ENCODE assay signal across 15 mouse cellular contexts in the genomic region with DNA sequence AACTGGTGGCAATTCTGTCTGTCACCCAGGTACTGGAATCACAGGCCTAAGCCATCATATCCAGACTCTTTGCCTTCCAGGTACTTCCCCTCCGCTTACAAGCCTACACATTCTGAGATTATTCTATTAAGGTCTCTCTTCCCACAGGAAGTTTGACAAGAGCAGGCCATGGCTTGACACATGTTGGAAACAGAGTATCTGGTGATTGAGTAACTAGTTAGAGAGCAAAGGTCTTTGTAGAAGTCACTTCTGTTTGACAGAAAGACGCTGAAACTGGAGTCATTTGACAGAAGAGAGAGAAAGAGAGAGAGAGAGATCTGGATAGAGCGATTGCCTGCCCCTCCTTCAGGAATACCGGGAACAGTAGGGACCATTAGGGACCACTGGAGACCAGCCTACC. TPM values are rescaled to one million over a fixed set of nuclear protein-coding genes. Genes with fewer than 3 reads are reported as not detected.
DNase-seq lines count a peak whose midpoint lies in the region; ATAC-seq and TF ChIP-seq lines count a peak whose summit lies in the region.
"Had no signal": no experiment of that assay in that cellular context is flagged by ENCODE, and none has a peak within 500 bp of the region (broad histone marks: within the 10 kb centered on the region; RNA-seq: fewer than 3 reads in every experiment).

No protein-coding gene starts in this region.

- H3K4me2 ChIP-seq in stomach, embryonic 15.5 days = no peak overlapping the region
- H3K4me2 ChIP-seq in stomach, postnatal 0 days (replicated peaks; ENCODE audit: low read depth) = no peak overlapping the region
- no peak overlapping the region for H3K4me2 ChIP-seq in intestine, embryonic 16.5 days (ENCODE audit: low read depth, low read length)
- H3K4me2 ChIP-seq in midbrain, postnatal 0 days (ENCODE audit: low read depth, low read length, poor library complexity, severe bottlenecking) = no peak overlapping the region
- H3K4me2 ChIP-seq: heart, embryonic 11.5 days; lung, embryonic 14.5 days had no signal

- intact Hi-C loops in gastrocnemius, adult 2 months (cut with DNase I) = no loop called here

- H3K27me3 ChIP-seq in stomach, embryonic 15.5 days (replicated peaks) = no peaks in the 10 kb centered on the region
- H3K27me3 ChIP-seq in stomach, postnatal 0 days (ENCODE audit: control insufficient read depth, insufficient read depth, low read length) = no peaks in the 10 kb centered on the region
- H3K27me3 ChIP-seq in intestine, embryonic 16.5 days (replicated peaks; ENCODE audit: control insufficient read depth, insufficient read depth, low read length) = no peaks in the 10 kb centered on the region
- H3K27me3 ChIP-seq in limb, embryonic 10.5 days (ENCODE audit: low read depth, poor library complexity, severe bottlenecking) = no peaks in the 10 kb centered on the region
- H3K27me3 ChIP-seq in midbrain, postnatal 0 days (ENCODE audit: insufficient read depth, low read length) = no peaks in the 10 kb centered on the region

- peak overlapping the region; percentile 44; the same call in 1 of the 2 replicates for H3K27ac ChIP-seq in stomach, embryonic 15.5 days
- no peak overlapping the region for H3K27ac ChIP-seq in stomach, postnatal 0 days (replicated peaks)
- peak overlapping the region; percentile 77 for H3K27ac ChIP-seq in intestine, embryonic 16.5 days (ENCODE audit: low read length)
- peak overlapping the region; percentile 63; the same call in 1 of the 2 replicates for H3K27ac ChIP-seq in limb, embryonic 10.5 days
- no peak overlapping the region for H3K27ac ChIP-seq in midbrain, postnatal 0 days (ENCODE audit: low read depth, low read length)
- H3K27ac ChIP-seq in gastrocnemius, adult 2 months = no peak overlapping the region

- 75% methylated on average over 4 of the region's 4 CpGs for WGBS in stomach, embryonic 15.5 days
- 70% methylated on average over 4 of the region's 4 CpGs for WGBS in stomach, postnatal 0 days
- WGBS in intestine, embryonic 16.5 days = 64% methylated on average over 4 of the region's 4 CpGs
- WGBS in limb, embryonic 10.5 days = 93% methylated on average over 4 of the region's 4 CpGs
- WGBS in midbrain, postnatal 0 days = 88% methylated on average over 4 of the region's 4 CpGs

- no peak for TF ChIP-seq CTCF in stomach, postnatal 0 days (IDR thresholded peaks at IDR 0.05; ENCODE audit: low read depth)
- TF ChIP-seq CTCF in midbrain, postnatal 0 days (IDR thresholded peaks at IDR 0.05) = no peak
- TF ChIP-seq CTCF in gastrocnemius, adult 2 months (IDR thresholded peaks at IDR 0.05) = no peak

- no peak overlapping the region for H3K4me3 ChIP-seq in stomach, embryonic 15.5 days (replicated peaks)
- H3K4me3 ChIP-seq in stomach, postnatal 0 days (ENCODE audit: low read depth, low read length) = no peak overlapping the region
- no peak overlapping the region for H3K4me3 ChIP-seq in intestine, embryonic 16.5 days (ENCODE audit: low read length)
- no peak overlapping the region for H3K4me3 ChIP-seq in limb, embryonic 10.5 days
- no peak overlapping the region for H3K4me3 ChIP-seq in midbrain, postnatal 0 days (ENCODE audit: low read depth, low read length)
- no peak overlapping the region for H3K4me3 ChIP-seq in gastrocnemius, adult 2 months

- H3K9ac ChIP-seq in stomach, embryonic 15.5 days = no peak overlapping the region
- H3K9ac ChIP-seq in stomach, postnatal 0 days (ENCODE audit: low read length) = no peak overlapping the region
- H3K9ac ChIP-seq in intestine, embryonic 16.5 days (ENCODE audit: low read depth, low read length) = no peak overlapping the region
- H3K9ac ChIP-seq in midbrain, postnatal 0 days (replicated peaks; ENCODE audit: low read length, poor library complexity, severe bottlenecking) = no peak overlapping the region
- H3K9ac ChIP-seq: lung, embryonic 14.5 days had no signal

- H3K36me3 ChIP-seq in stomach, embryonic 15.5 days = no peaks in the 10 kb centered on the region
- no peaks in the 10 kb centered on the region for H3K36me3 ChIP-seq in stomach, postnatal 0 days (ENCODE audit: control insufficient read depth, insufficient read depth, low read length)
- no peaks in the 10 kb centered on the region for H3K36me3 ChIP-seq in intestine, embryonic 16.5 days (ENCODE audit: control insufficient read depth, insufficient read depth, low read length)
- no peaks in the 10 kb centered on the region for H3K36me3 ChIP-seq in limb, embryonic 10.5 days
- no peaks in the 10 kb centered on the region for H3K36me3 ChIP-seq in midbrain, postnatal 0 days (ENCODE audit: insufficient read depth, low read length)

- ATAC-seq in stomach, embryonic 15.5 days (ENCODE audit: insufficient read depth, low FRiP score, low read depth) = no peak
- no peak for ATAC-seq in stomach, postnatal 0 days (ENCODE audit: low FRiP score, low TSS enrichment)
- ATAC-seq in intestine, embryonic 16.5 days = peak; percentile 82
- ATAC-seq in midbrain, postnatal 0 days (ENCODE audit: low FRiP score) = no peak

- H3K4me1 ChIP-seq in stomach, embryonic 15.5 days = no peaks in the 10 kb centered on the region
- H3K4me1 ChIP-seq in stomach, postnatal 0 days (replicated peaks; ENCODE audit: control insufficient read depth, insufficient read depth) = no peaks in the 10 kb centered on the region
- H3K4me1 ChIP-seq in intestine, embryonic 16.5 days (ENCODE audit: control insufficient read depth, insufficient read depth, low read length) = 0 out of 2 replicates have a peak, but pooled peaks cover 4% of the 10 kb centered on the region
- peaks cover 26% of the 10 kb centered on the region for H3K4me1 ChIP-seq in limb, embryonic 10.5 days
- no peaks in the 10 kb centered on the region for H3K4me1 ChIP-seq in midbrain, postnatal 0 days (ENCODE audit: insufficient read depth, low read length)

- no peaks in the 10 kb centered on the region for H3K9me3 ChIP-seq in stomach, embryonic 15.5 days
- no peaks in the 10 kb centered on the region for H3K9me3 ChIP-seq in stomach, postnatal 0 days (ENCODE audit: control insufficient read depth, low read length)
- no peaks in the 10 kb centered on the region for H3K9me3 ChIP-seq in intestine, embryonic 16.5 days (ENCODE audit: control insufficient read depth, low read length)
- no peaks in the 10 kb centered on the region for H3K9me3 ChIP-seq in limb, embryonic 10.5 days (replicated peaks)
- no peaks in the 10 kb centered on the region for H3K9me3 ChIP-seq in midbrain, postnatal 0 days (ENCODE audit: low read length)

- no peak for DNase-seq in stomach, postnatal 0 days (ENCODE audit: low spot score)
- DNase-seq in limb, embryonic 10.5 days (ENCODE audit: low spot score) = no peak
- DNase-seq in yolk sac, embryonic 10.5 days (ENCODE audit: low spot score) = peak; percentile 64
- DNase-seq in midbrain, postnatal 0 days (ENCODE audit: low spot score) = no peak
- DNase-seq in gastrocnemius, adult 2 months = no peak
- DNase-seq: adrenal gland, postnatal 10 days; cerebellum, postnatal 10 days; gastrocnemius, postnatal 25 days; midbrain, embryonic 14.5 days; right cerebral cortex, postnatal 14 days; thymus, adult 18-20 months had no signal

- TF ChIP-seq EP300 in stomach, postnatal 0 days (optimal IDR thresholded peaks at IDR 0.05) = no peak

RNA-seq across cellular contexts. Expression of a gene that starts 36.0 kb away (rescaled TPM):
- 56.6 and 56.7 TPM in 2 replicates for polyA plus RNA-seq in stomach, embryonic 15.5 days (2015; fragmentation: Nextera tagmentation; extraction: Ambion mirVana)
- 29.4 and 31.9 TPM in 2 replicates for polyA plus RNA-seq in stomach, postnatal 0 days (2015; fragmentation: Nextera tagmentation; extraction: Ambion mirVana)
- polyA plus RNA-seq in intestine, embryonic 16.5 days (2015; fragmentation: Nextera tagmentation; extraction: Ambion mirVana) = 44.6 TPM in 2 replicates
- 75.6 and 85.8 TPM in 2 replicates for polyA plus RNA-seq in limb, embryonic 10.5 days (2016; fragmentation: Nextera tagmentation; extraction: Ambion mirVana)
- 19.7 and 20.1 TPM in 2 replicates for total RNA-seq in midbrain, postnatal 0 days (2014; rRNA removed)
- 32.5 and 35.3 TPM in 2 replicates for polyA plus RNA-seq in midbrain, postnatal 0 days (2015; fragmentation: Nextera tagmentation; extraction: Ambion mirVana)
- total RNA-seq in gastrocnemius, adult 2 months (2021) = 1 to 10 TPM; 9.5 to 9.8 TPM

RNA-seq across cellular contexts. Expression of a gene that starts 36.6 kb away (rescaled TPM):
- polyA plus RNA-seq in stomach, embryonic 15.5 days (2015; fragmentation: Nextera tagmentation; extraction: Ambion mirVana) = 21.6 and 22.4 TPM in 2 replicates
- 10.5 and 11.9 TPM in 2 replicates for polyA plus RNA-seq in stomach, postnatal 0 days (2015; fragmentation: Nextera tagmentation; extraction: Ambion mirVana)
- polyA plus RNA-seq in intestine, embryonic 16.5 days (2015; fragmentation: Nextera tagmentation; extraction: Ambion mirVana) = 17.9 and 19.3 TPM in 2 replicates
- 36.9 and 39.7 TPM in 2 replicates for polyA plus RNA-seq in limb, embryonic 10.5 days (2016; fragmentation: Nextera tagmentation; extraction: Ambion mirVana)
- total RNA-seq in midbrain, postnatal 0 days (2014; rRNA removed) = 7.9 and 22.4 TPM in 2 replicates
- polyA plus RNA-seq in midbrain, postnatal 0 days (2015; fragmentation: Nextera tagmentation; extraction: Ambion mirVana) = 3.8 and 4.0 TPM in 2 replicates
- 10 to 100 TPM in 1 of 2 experiments, 1 to 10 TPM in 1; 7.1 to 11.5 TPM for total RNA-seq in gastrocnemius, adult 2 months (2021)

Comparison
In these comparisons a context has a peak if more than half of its experiments do, and no peak if none do; other contexts are left out.
1. H3K27ac ChIP-seq: peak in stomach, embryonic 15.5 days (single experiment), intestine, embryonic 16.5 days (single experiment) and limb, embryonic 10.5 days (single experiment); none in stomach, postnatal 0 days (single experiment), midbrain, postnatal 0 days (single experiment) and gastrocnemius, adult 2 months (single experiment).